Mouse (Mus musculus) leukemia stem cell, adult 10-12 weeks (primary cell): ENCODE results near the gene Tmem184a. TPM values are rescaled to one million over a fixed set of nuclear protein-coding genes. Genes with fewer than 3 reads are reported as not detected.

Experiments used
- polyA plus RNA-seq: library from polyadenylated mRNA; stranded (reverse); fragments of >175 nt; gene quantifications from 2 replicates; pipeline ENCODE4 v1.2.3, GENCODE M21; 2012; ENCODE audit warnings: low replicate concordance

Gene Tmem184a
- polyA plus RNA-seq, result 51.8 and 97.5 TPM in 2 replicates

GRCm38 (mm10) chr5:139819538-139820181 lies at the start of gene Tmem184a:
Gene Tmem184a, minus strand, starts transcription at chr5:139819917.

GRCm38 (mm10) chr5:139826357-139827055 lies 6.8 kb upstream of the Tmem184a start, which contains the start of the genes Gm26938 and Psmg3:
Gene Gm26938, minus strand, starts transcription at chr5:139826407.
Gene Psmg3, minus strand, starts transcription at chr5:139826885.

GRCm38 (mm10) chr5:139791227-139792158 lies 28.2 kb downstream of the Tmem184a start, which contains the start of gene Mafk:
Gene Mafk, plus strand, starts transcription at chr5:139791513.

GRCm38 (mm10) chr5:139775216-139775926 lies 44.3 kb downstream of the Tmem184a start, which contains the start of gene Ints1:
Gene Ints1, minus strand, starts transcription at chr5:139775674.

Other genes starting within 250 kb of the Tmem184a start
- gene Micall2, start 83.6 kb downstream of the Tmem184a start, polyA plus RNA-seq, result 58.8 and 64.8 TPM in 2 replicates
- gene Ints1, start 44.2 kb downstream of the Tmem184a start, polyA plus RNA-seq, result 127 and 152 TPM in 2 replicates
- gene Mafk, start 28.4 kb downstream of the Tmem184a start, polyA plus RNA-seq, result 60.1 and 77.2 TPM in 2 replicates
- gene Gm26938, start 6.5 kb upstream of the Tmem184a start, polyA plus RNA-seq, result not detected in 2 replicates
- gene Psmg3, start 7.0 kb upstream of the Tmem184a start, polyA plus RNA-seq, result 17.2 and 31.4 TPM in 2 replicates
- gene Elfn1, start 88.0 kb upstream of the Tmem184a start, polyA plus RNA-seq, result 0.10 and 0.11 TPM in 2 replicates